Mouse (Mus musculus) forebrain, embryonic 12.5 days (tissue): ENCODE data around the gene Tmem147. TPM values are rescaled to one million over a fixed set of nuclear protein-coding genes. Genes with fewer than 3 reads are reported as not detected.

Experiments used
- polyA plus RNA-seq: library from polyadenylated mRNA; unstranded; fragments of >200 nt; fragmentation: Nextera tagmentation; extraction: Ambion mirVana; gene quantifications from 2 replicates; pipeline ENCODE4 v1.2.1, GENCODE M21; 2016

The Tmem147 gene
- polyA plus RNA-seq, 1 experiment from 2014 or later: 144 TPM

Other genes starting within 250 kb of the Tmem147 start
- gene Prodh2, start 235.9 kb downstream of the Tmem147 start, polyA plus RNA-seq: not detected in 2 replicates
- gene Arhgap33, start 194.5 kb downstream of the Tmem147 start, polyA plus RNA-seq: 89.4 and 98.9 TPM in 2 replicates
- gene Hspb6, start 177.4 kb downstream of the Tmem147 start, polyA plus RNA-seq: 7.9 and 8.4 TPM in 2 replicates
- gene Proser3, start 177.2 kb downstream of the Tmem147 start, polyA plus RNA-seq: 16.1 and 18.6 TPM in 2 replicates
- gene Lin37, start 169.7 kb downstream of the Tmem147 start, polyA plus RNA-seq: 51.7 and 63.1 TPM in 2 replicates
- gene U2af1l4, start 166.2 kb downstream of the Tmem147 start, polyA plus RNA-seq: 88.1 and 95.7 TPM in 2 replicates
- 24.0 and 24.9 TPM in 2 replicates for gene Gm49396, start 166.2 kb downstream of the Tmem147 start, polyA plus RNA-seq
- 142 and 145 TPM in 2 replicates for gene Psenen, start 165.9 kb downstream of the Tmem147 start, polyA plus RNA-seq
- 3.4 and 5.6 TPM in 2 replicates for gene Igflr1, start 164.1 kb downstream of the Tmem147 start, polyA plus RNA-seq
- gene Kmt2b, start 140.8 kb downstream of the Tmem147 start, polyA plus RNA-seq: 13.0 TPM in 2 replicates
- gene Zbtb32, start 130.6 kb downstream of the Tmem147 start, polyA plus RNA-seq: 0.32 and 0.46 TPM in 2 replicates
- 0.23 and 0.61 TPM in 2 replicates for gene Upk1a, start 116.7 kb downstream of the Tmem147 start, polyA plus RNA-seq
- gene Cox6b1, start 103.4 kb downstream of the Tmem147 start, polyA plus RNA-seq: 814 and 871 TPM in 2 replicates
- gene Etv2, start 93.7 kb downstream of the Tmem147 start, polyA plus RNA-seq: not detected in 2 replicates
- gene Rbm42, start 79.2 kb downstream of the Tmem147 start, polyA plus RNA-seq: 144 and 150 TPM in 2 replicates
- 63.7 and 64.5 TPM in 2 replicates for gene Haus5, start 64.5 kb downstream of the Tmem147 start, polyA plus RNA-seq
- not detected in 2 replicates for gene Pmis2, start 57.9 kb downstream of the Tmem147 start, polyA plus RNA-seq
- gene 2200002J24Rik, start 30.6 kb downstream of the Tmem147 start, polyA plus RNA-seq: 0.33 TPM in 1 of 2 replicates, not detected in the other
- 1.6 and 1.8 TPM in 2 replicates for gene Atp4a, start 17.3 kb downstream of the Tmem147 start, polyA plus RNA-seq
- 0.49 and 0.69 TPM in 2 replicates for gene Gapdhs, start 14.1 kb upstream of the Tmem147 start, polyA plus RNA-seq
- gene Sbsn, start 21.9 kb upstream of the Tmem147 start, polyA plus RNA-seq: 1.5 and 2.0 TPM in 2 replicates
- not detected in 2 replicates for gene Dmkn, start 34.2 kb upstream of the Tmem147 start, polyA plus RNA-seq
- gene Krtdap, start 58.4 kb upstream of the Tmem147 start, polyA plus RNA-seq: not detected in 2 replicates
- gene Ffar2, start 94.2 kb upstream of the Tmem147 start, polyA plus RNA-seq: not detected in 2 replicates
- not detected in 2 replicates for gene Ffar3, start 126.6 kb upstream of the Tmem147 start, polyA plus RNA-seq
- gene Ffar1, start 132.0 kb upstream of the Tmem147 start, polyA plus RNA-seq: not detected in 2 replicates
- gene Cd22, start 150.8 kb upstream of the Tmem147 start, polyA plus RNA-seq: not detected in 2 replicates
- gene Mag, start 185.3 kb upstream of the Tmem147 start, polyA plus RNA-seq: 0.13 and 0.34 TPM in 2 replicates
- not detected in 2 replicates for gene Hamp2, start 195.1 kb upstream of the Tmem147 start, polyA plus RNA-seq
- not detected in 2 replicates for gene Hamp, start 214.5 kb upstream of the Tmem147 start, polyA plus RNA-seq
- 26.4 and 27.3 TPM in 2 replicates for gene Usf2, start 227.3 kb upstream of the Tmem147 start, polyA plus RNA-seq
- 24.1 and 26.4 TPM in 2 replicates for gene Lsr, start 243.9 kb upstream of the Tmem147 start, polyA plus RNA-seq
- 0.82 and 1.2 TPM in 2 replicates for gene Fam187b, start 244.2 kb upstream of the Tmem147 start, polyA plus RNA-seq